Mouse (Mus musculus) retina, adult 2 months (tissue): Measurements from ENCODE around the gene Cc2d1a.

Source experiments
- DNase-seq: peaks from one replicate; pipeline ENCODE4 v3.0.0-alpha.2; 2012; ENCODE audit warnings: low read depth, low spot score

Cc2d1a gene

GRCm38 (mm10) chr8:84147769-84148530 is at the start of gene Cc2d1a, which contains the start of gene 4930432K21Rik:
Gene Cc2d1a (minus strand): TSS chr8:84147936.
Gene 4930432K21Rik (plus strand): TSS chr8:84148025.
- DNase-seq = peak; percentile 93

GRCm38 (mm10) chr8:84197141-84197921 is 49.6 kb upstream of the Cc2d1a start:
- DNase-seq = no peak

- DNase-seq = no peak
Measured at GRCm38 (mm10) chr8:84194224-84194743, 46.5 kb upstream of the Cc2d1a start.

GRCm38 (mm10) chr8:84193566-84193965 is 45.8 kb upstream of the Cc2d1a start:
- no peak for DNase-seq

GRCm38 (mm10) chr8:84193161-84193560 is 45.4 kb upstream of the Cc2d1a start:
- no peak for DNase-seq

DNA sequence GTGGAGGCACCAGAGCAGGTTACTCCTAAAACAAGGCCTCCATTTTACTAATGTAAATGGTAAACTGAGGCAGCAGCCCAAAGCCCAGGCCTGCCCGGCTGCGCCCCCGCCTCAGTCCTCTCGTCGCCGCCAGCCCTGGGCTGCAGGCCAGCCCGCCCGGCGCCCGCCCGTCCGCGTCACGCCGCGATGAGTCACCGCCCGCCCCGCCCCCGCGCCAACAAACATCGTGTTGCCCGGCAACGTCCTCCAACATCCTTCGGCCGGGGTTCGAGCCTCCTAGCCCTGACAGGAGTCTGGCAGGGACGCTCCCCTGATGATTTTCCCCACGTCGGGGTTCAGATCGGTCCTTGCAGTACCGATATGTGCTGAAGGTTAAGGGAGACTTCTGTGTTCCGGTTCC is 44.8 kb upstream of the Cc2d1a start:
- DNase-seq = no peak

DNA sequence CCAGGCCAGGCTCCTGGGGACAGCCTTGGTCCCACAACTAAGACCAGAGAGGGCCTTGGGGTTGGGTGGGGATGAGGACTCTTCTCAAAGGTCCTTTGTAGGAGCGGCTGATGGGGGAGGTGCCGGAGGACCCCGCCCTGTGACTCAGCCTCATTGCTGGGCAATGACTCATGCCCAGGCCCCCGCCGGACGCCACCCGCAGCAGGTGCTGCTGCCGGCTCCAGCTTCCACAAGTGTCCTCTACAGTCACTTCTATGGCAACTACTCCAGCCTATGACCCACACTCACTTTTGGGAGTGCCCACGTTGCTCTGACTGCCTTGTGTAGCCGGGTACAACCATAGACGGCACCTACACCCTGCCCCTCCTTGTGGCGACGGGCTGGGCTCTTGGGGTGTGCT is 44.3 kb upstream of the Cc2d1a start:
- DNase-seq = no peak

GRCm38 (mm10) chr8:84190191-84190867 is 42.6 kb upstream of the Cc2d1a start:
- DNase-seq = no peak

DNA sequence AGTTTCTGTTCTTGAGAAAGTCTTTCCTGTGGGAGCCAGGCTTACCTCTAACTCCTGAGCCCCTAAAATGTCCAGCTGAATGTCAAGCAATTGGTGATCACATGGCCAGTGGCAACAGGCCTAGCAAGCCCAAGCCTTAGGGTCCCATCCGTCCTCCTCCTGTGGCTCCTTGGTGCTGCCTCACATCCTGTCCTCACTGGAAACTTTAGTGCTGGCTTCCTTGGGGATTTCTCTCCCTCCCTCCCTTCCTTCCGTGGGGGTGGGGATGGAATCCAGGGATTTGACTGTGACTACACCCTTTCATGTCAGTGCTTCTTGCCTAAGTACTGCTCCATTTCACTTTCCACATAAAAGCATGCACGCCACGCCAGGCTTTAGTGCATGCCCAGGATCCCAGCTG is 41.9 kb upstream of the Cc2d1a start:
- no peak for DNase-seq

DNA sequence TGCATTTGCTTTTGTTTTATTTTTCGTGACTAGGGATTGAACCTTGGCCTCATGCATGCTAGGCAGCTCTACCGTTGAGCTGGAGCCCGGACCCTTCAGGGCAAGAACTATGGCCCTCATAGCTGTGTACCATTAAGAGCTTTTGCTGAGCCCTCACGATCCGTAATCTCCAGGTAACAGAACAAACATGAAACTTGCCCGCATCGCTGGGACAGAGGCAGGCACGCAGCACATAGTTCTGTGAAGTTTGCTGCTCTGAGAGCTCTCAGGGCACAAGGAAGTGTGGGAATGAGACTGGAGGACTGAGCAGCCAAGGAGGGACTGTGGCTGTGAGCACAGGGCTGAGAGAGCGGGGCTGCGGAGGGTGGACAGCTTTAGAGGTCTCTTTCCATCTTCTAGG is 40.9 kb upstream of the Cc2d1a start:
- no peak for DNase-seq

DNA sequence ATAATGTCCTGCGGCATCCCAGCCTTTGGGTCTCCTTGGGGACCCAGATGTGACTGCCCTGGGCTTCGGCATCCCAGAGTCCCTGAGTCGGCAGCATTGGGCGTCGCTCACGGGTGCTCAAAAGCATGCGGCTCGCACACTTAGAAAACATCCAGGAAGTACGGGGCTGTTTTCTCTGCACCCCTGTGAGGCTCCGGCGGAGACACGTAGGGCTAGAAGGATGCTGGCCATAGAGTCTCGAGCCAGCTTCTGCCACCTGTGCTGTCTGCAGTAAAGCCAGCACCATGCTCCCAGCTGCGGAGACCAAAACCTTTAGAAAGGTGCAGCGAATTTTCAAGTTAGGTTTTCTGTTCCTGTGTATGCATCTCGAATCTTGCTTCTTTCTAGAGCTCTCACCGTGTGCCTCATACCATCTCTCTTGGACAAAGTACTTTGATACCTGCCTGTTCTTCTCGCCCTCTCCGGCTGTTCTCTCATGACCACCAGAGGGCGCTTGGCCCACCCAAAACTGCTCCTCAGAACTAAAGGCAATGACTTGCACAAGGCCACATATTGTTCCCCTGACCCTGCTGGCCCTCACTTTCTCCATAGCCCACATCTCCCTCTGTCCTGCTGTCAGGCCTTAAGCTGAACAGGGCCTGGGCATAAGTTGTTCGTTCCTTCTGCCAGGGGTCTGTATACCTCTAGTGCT is 39.5 kb upstream of the Cc2d1a start:
- DNase-seq = no peak

- peak; percentile 59 for DNase-seq
Measured at GRCm38 (mm10) chr8:84186547-84186946, 38.8 kb upstream of the Cc2d1a start.

GRCm38 (mm10) chr8:84185117-84185516 is 37.4 kb upstream of the Cc2d1a start, which contains the start of gene Nanos3:
Gene Nanos3 (minus strand): TSS chr8:84185217.
- DNase-seq = no peak

- DNase-seq = no peak
Measured at GRCm38 (mm10) chr8:84184085-84185043, 36.6 kb upstream of the Cc2d1a start.

DNA sequence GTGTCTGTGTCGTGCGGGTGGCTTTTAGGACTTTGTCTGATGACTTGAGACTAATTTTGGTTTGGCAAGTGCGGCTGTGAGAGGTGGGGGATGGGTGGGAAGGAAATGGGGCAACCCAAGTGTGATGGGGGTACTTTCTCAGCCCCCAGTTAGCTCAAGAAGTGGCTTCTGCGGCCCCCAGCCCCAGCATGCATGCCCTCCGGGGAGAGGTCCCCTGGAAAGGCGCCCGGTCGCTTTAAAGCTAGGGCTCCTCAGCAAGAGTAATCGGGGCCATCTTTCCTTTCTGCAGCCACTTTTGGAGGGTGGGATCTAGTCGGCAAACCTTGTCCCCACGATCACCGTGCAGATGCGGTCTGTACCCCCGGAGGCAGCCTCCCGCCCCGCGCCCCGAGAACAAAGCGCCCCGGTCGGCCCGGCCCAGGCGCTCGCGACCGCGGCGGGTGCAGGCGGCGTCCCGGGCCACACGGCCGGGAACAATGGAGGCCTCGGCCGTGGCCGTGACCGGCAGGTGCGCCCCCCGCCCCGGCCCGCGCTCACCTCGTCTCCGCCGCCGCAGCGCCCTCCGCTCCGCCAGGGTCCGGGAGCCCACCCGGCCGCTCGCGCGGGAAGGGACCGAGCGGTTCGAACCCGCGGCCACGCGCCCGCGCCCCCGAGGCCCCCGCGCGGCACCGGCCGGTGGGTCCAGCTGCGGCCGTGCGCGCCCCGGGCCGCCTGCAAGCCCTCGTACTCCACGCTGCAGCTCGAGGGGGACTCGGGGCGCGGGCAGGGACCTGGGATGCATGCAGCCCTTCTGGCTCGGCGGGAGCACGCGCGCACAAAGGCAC is 35.7 kb upstream of the Cc2d1a start:
- DNase-seq = no peak

GRCm38 (mm10) chr8:84182833-84183232 is 35.1 kb upstream of the Cc2d1a start:
- no peak for DNase-seq

DNA sequence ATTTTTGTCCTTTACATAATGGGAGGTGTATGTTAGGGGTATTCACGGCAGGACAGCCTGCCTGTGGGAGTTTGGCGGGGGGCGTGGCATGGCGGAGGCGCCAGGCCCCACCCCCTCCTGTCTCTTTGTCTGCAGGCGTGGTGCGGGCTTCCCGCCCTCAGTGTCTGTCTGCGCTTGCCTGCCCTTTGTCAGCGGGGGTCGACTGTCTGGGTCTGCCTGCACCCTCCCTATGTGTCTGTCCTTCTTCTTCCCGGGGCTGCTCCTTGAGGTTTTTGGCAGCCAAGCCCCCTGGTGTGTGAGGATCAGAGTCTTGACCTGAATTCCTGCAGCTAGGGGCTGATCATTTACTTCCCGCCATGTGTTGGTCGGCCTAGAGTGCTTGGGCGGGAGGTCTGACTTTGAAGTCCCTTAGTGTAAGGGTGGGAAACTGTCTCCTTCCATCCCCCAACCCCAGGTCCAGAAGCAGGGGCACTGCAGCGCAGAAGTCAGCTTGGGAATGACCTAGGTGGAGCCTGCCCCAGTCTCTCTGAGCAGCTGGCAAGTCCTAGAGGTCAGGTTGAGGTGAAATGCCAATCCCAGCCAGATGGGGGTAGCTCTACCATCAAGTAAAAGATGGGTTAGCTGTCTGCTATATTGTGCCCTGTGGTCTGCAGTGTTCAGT is 32.9 kb upstream of the Cc2d1a start:
- DNase-seq = no peak

GRCm38 (mm10) chr8:84179946-84180345 is 32.2 kb upstream of the Cc2d1a start:
- DNase-seq = no peak

DNA sequence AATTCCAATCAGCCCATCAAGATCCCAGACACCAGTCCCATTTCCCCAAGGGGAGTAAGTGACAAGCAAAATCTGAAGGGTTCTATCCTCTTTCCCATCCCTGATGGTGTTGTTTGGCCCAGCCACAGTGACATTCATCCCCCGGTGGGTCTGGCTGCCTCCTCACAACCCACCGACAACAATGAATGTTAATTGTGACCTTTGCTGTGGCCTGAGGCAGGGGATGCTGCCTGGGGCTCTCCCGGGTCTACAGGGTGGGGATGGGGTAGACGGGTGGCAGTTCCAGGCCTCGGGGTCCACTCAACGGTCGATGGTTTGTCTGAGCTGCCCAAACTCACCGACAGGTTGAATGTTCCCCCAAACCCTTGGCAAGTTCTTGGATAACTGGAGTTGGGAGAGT is 30.9 kb upstream of the Cc2d1a start:
- no peak for DNase-seq
